Mouse (Mus musculus) monocyte, adult 5-6 weeks (primary cell): ENCODE results near the gene Zfp64. TPM values are rescaled to one million over a fixed set of nuclear protein-coding genes. Genes with fewer than 3 reads are reported as not detected.
"Not testable (repeated sequence)": the region's sequence is repeated elsewhere in the genome, so short reads cannot be mapped to it uniquely, and the experiment has no call there.

Experiments
- ATAC-seq: fragments of 153-309, 156-312 bp; replicated peaks from 2 replicates; pipeline ENCODE4 v1.8.0; 2017; ENCODE audit warnings: mild to moderate bottlenecking; ENCODE audit not compliant: low TSS enrichment, insufficient number of reproducible peaks, severe bottlenecking, poor library complexity, low FRiP score
- total RNA-seq: library from RNA; stranded (forward); fragments of 200-1000, 200-491, 200-594 nt; gene quantifications from 3 replicates; pipeline ENCODE4 v1.2.3, GENCODE M21; 2017

The Zfp64 gene
- total RNA-seq, 1 experiment from 2014 or later: 6.8 TPM

- ATAC-seq: no peak
These were observed 90.5 kb downstream of the Zfp64 start for GRCm38 (mm10) chr2:168864905-168865304.

GRCm38 (mm10) chr2:168862694-168863093, 92.7 kb downstream of the Zfp64 start:
- ATAC-seq: no peak

GRCm38 (mm10) chr2:168860922-168861740, 94.3 kb downstream of the Zfp64 start:
- ATAC-seq: no peak

GRCm38 (mm10) chr2:168860032-168860691, 95.2 kb downstream of the Zfp64 start:
- no peak for ATAC-seq

GRCm38 (mm10) chr2:168856638-168857037, 98.7 kb downstream of the Zfp64 start:
- no peak for ATAC-seq

GRCm38 (mm10) chr2:168854777-168855176, 100.6 kb downstream of the Zfp64 start:
- ATAC-seq: no peak

GRCm38 (mm10) chr2:168853869-168854268, 101.5 kb downstream of the Zfp64 start:
- not testable (repeated sequence) for ATAC-seq

- ATAC-seq: no peak
These were observed 103.8 kb downstream of the Zfp64 start for GRCm38 (mm10) chr2:168851545-168851944.

- no peak for ATAC-seq
These were observed 106.8 kb downstream of the Zfp64 start for GRCm38 (mm10) chr2:168848553-168848952.

GRCm38 (mm10) chr2:168846180-168846720, 109.1 kb downstream of the Zfp64 start:
- ATAC-seq: no peak

Other genes with a start within 250 kb of the Zfp64 start
- gene Atp9a, start 213.2 kb downstream of the Zfp64 start, total RNA-seq: 0.32 to 1.3 TPM (median 0.38 TPM) in 3 replicates
- not detected in 3 replicates for gene Sall4, start 187.6 kb downstream of the Zfp64 start, total RNA-seq